Mouse (Mus musculus) liver, postnatal 0 days (tissue): ENCODE results near the gene Elf2. TPM values are rescaled to one million over a fixed set of nuclear protein-coding genes. Genes with fewer than 3 reads are reported as not detected.
A peak's percentile ranks its signal among the peaks of the same experiment; 100 is the strongest.
"Not testable (repeated sequence)": the region's sequence is repeated elsewhere in the genome, so short reads cannot be mapped to it uniquely, and the experiment has no call there.

Experiments
- ATAC-seq: fragments of 200-750 bp; cut with Nextera tagmentation; 2 replicates; pipeline ENCODE4 v1.8.0; 2017; ENCODE audit warnings: mild to moderate bottlenecking, moderate library complexity
- DNase-seq: peaks from one replicate; pipeline ENCODE4 v3.0.0-alpha.2; 2016
- H3K27ac ChIP-seq: fragments of 300-500 bp; sonication (generic); 2 replicates; pipeline ENCODE4 v1.5.1; 2014; ENCODE audit warnings: antibody characterized with exemption, moderate library complexity, mild to moderate bottlenecking, low read depth
- H3K27me3 ChIP-seq: fragments of 300-500 bp; sonication (generic); 2 replicates; pipeline ENCODE4 v1.6.1; 2014; ENCODE audit warnings: low read length, control low read depth, mixed read lengths; ENCODE audit not compliant: insufficient read depth
- H3K36me3 ChIP-seq: fragments of 300-500 bp; sonication (generic); replicated peaks from 2 replicates; pipeline ENCODE4 v1.6.1; 2014; ENCODE audit warnings: mild to moderate bottlenecking, control low read depth, low read length, moderate library complexity, mixed read lengths; ENCODE audit not compliant: insufficient read depth
- H3K4me1 ChIP-seq: fragments of 300-500 bp; sonication (generic); 2 replicates; pipeline ENCODE4 v1.6.1; 2014; ENCODE audit warnings: antibody characterized with exemption, mild to moderate bottlenecking, control low read depth; ENCODE audit not compliant: insufficient read depth
- H3K4me2 ChIP-seq: fragments of 300-500 bp; sonication (generic); 2 replicates; pipeline ENCODE4 v1.6.1; 2014; ENCODE audit warnings: low read depth, mild to moderate bottlenecking, low read length, moderate library complexity, mixed read lengths
- H3K4me3 ChIP-seq: fragments of 300-500 bp; sonication (generic); 2 replicates; pipeline ENCODE4 v1.5.1; 2014; ENCODE audit warnings: low read depth, low read length
- H3K9ac ChIP-seq: fragments of 300-500 bp; sonication (generic); replicated peaks from 2 replicates; pipeline ENCODE4 v1.6.1; 2014; ENCODE audit warnings: mild to moderate bottlenecking, moderate library complexity
- H3K9me3 ChIP-seq: fragments of 300-500 bp; sonication (generic); 2 replicates; pipeline ENCODE4 v1.6.1; 2016; ENCODE audit warnings: mild to moderate bottlenecking, control low read depth, low read length, mixed read lengths
- CTCF ChIP-seq: sonication (generic); IDR thresholded peaks from 2 replicates; pipeline ENCODE4 v1.5.1; 2016; ENCODE audit warnings: antibody characterized with exemption, low read depth
- EP300 ChIP-seq: IDR thresholded peaks from 2 replicates; pipeline ENCODE4 v1.6.1; 2016; ENCODE audit warnings: antibody characterized with exemption, low read depth, mild to moderate bottlenecking
- WGBS: fragments of 180-500 bp; shearing (Covaris S2); extraction: QIAGEN DNeasy Blood & Tissue Kit; methylation state at CpG from one replicate; pipeline ENCODE4 v1.1.7; 2014; ENCODE audit not compliant: insufficient replicate concordance; 5-methylcytosine and 5-hydroxymethylcytosine counted together
- polyA plus RNA-seq: library from polyadenylated mRNA; unstranded; fragments of >200 nt; fragmentation: Nextera tagmentation; extraction: Ambion mirVana; gene quantifications from 2 replicates; pipeline ENCODE4 v1.2.1, GENCODE M21; 2015

Elf2 gene
- polyA plus RNA-seq, 1 experiment from 2014 or later, result 22.1 TPM

- no peaks in the 10 kb centered on the region for H3K36me3 ChIP-seq
- TF ChIP-seq CTCF (no peak), EP300 (no peak)
- no peaks in the 10 kb centered on the region for H3K27me3 ChIP-seq
- no peaks in the 10 kb centered on the region for H3K9me3 ChIP-seq
- WGBS, result 16% methylated on average over 14 of the region's 14 CpGs
- no peak for DNase-seq
- H3K4me1 ChIP-seq, result peaks cover 10% of the 10 kb centered on the region
- no peak overlapping the region for H3K9ac ChIP-seq
- peak overlapping the region; percentile 96 for H3K4me2 ChIP-seq
- H3K4me3 ChIP-seq, result peak overlapping the region; percentile 66
- 0 out of 2 replicates have a peak overlapping the region, but pooled peaks have one; percentile 2 for H3K27ac ChIP-seq
- no peak for ATAC-seq
These were observed 17.2 kb upstream of the Elf2 start for GRCm38 (mm10) chr3:51357624-51358023.

GRCm38 (mm10) chr3:51357078-51357477, 16.6 kb upstream of the Elf2 start:
- H3K9me3 ChIP-seq, result no peaks in the 10 kb centered on the region
- H3K4me3 ChIP-seq, result no peak overlapping the region
- ATAC-seq (no peak), DNase-seq (no peak)
- 31% methylated on average over 5 of the region's 5 CpGs for WGBS
- H3K27ac ChIP-seq, result no peak overlapping the region
- H3K27me3 ChIP-seq, result no peaks in the 10 kb centered on the region
- H3K9ac ChIP-seq, result no peak overlapping the region
- H3K4me2 ChIP-seq, result no peak overlapping the region
- TF ChIP-seq EP300 (no peak), CTCF (no peak)
- no peaks in the 10 kb centered on the region for H3K36me3 ChIP-seq
- H3K4me1 ChIP-seq, result peaks cover 10% of the 10 kb centered on the region

GRCm38 (mm10) chr3:51354956-51355355, 14.5 kb upstream of the Elf2 start:
- H3K9me3 ChIP-seq, H3K36me3 ChIP-seq, H3K27me3 ChIP-seq, ATAC-seq, DNase-seq, H3K4me3 ChIP-seq, H3K27ac ChIP-seq, H3K9ac ChIP-seq, H3K4me2 ChIP-seq: not testable (repeated sequence)
- peaks cover 10% of the 10 kb centered on the region for H3K4me1 ChIP-seq
- WGBS, result 85% methylated on average over 6 of the region's 6 CpGs

- H3K9ac ChIP-seq, result no peak overlapping the region
- 71% methylated on average over 3 of the region's 3 CpGs for WGBS
- no peaks in the 10 kb centered on the region for H3K27me3 ChIP-seq
These were observed 13.6 kb upstream of the Elf2 start for GRCm38 (mm10) chr3:51354034-51354427.

GRCm38 (mm10) chr3:51353325-51354033, 13.0 kb upstream of the Elf2 start:
- no peaks in the 10 kb centered on the region for H3K36me3 ChIP-seq
- H3K9me3 ChIP-seq, result no peaks in the 10 kb centered on the region
- WGBS, result 51% methylated on average over 4 of the region's 4 CpGs
- H3K27me3 ChIP-seq, result no peaks in the 10 kb centered on the region
- H3K9ac ChIP-seq, result no peak overlapping the region
- H3K4me1 ChIP-seq, result peaks cover 3% of the 10 kb centered on the region
- no peak for TF ChIP-seq EP300
- TF ChIP-seq CTCF, result peak; percentile 89
- no peak overlapping the region for H3K27ac ChIP-seq
- ATAC-seq, result peak; percentile 67
- H3K4me2 ChIP-seq, result no peak overlapping the region
- DNase-seq, result peak; percentile 73
- no peak overlapping the region for H3K4me3 ChIP-seq

More at GRCm38 (mm10) chr3:51354034-51354427, 13.6 kb upstream of the Elf2 start:
- ATAC-seq, result no peak
- Histone ChIP-seq H3K4me2 (no peak overlapping the region), H3K27ac (no peak overlapping the region), H3K36me3 (no peaks in the 10 kb centered on the region), H3K4me3 (no peak overlapping the region), H3K4me1 (peaks cover 5% of the 10 kb centered on the region), H3K9me3 (no peaks in the 10 kb centered on the region)
- no peak for DNase-seq
- peak; percentile 27; the same call in 1 of the 2 replicates for TF ChIP-seq CTCF
- no peak for TF ChIP-seq EP300

GRCm38 (mm10) chr3:51350806-51351205, 10.3 kb upstream of the Elf2 start:
- TF ChIP-seq CTCF (no peak), EP300 (no peak)
- Histone ChIP-seq H3K9ac (no peak overlapping the region), H3K9me3 (no peaks in the 10 kb centered on the region), H3K27me3 (no peaks in the 10 kb centered on the region), H3K27ac (no peak overlapping the region), H3K4me1 (peaks cover 3% of the 10 kb centered on the region; the same call in 1 of the 2 replicates), H3K4me2 (no peak overlapping the region), H3K4me3 (no peak overlapping the region), H3K36me3 (no peaks in the 10 kb centered on the region)
- DNase-seq (no peak), ATAC-seq (no peak)
- WGBS, result 65% methylated on average over 3 of the region's 3 CpGs
